Mouse (Mus musculus): Measurements from ENCODE around the gene Sgsm2.
"Not testable (repeated sequence)": the region's sequence is repeated elsewhere in the genome, so short reads cannot be mapped to it uniquely, and the experiment has no call there.

Gene Sgsm2

DNA sequence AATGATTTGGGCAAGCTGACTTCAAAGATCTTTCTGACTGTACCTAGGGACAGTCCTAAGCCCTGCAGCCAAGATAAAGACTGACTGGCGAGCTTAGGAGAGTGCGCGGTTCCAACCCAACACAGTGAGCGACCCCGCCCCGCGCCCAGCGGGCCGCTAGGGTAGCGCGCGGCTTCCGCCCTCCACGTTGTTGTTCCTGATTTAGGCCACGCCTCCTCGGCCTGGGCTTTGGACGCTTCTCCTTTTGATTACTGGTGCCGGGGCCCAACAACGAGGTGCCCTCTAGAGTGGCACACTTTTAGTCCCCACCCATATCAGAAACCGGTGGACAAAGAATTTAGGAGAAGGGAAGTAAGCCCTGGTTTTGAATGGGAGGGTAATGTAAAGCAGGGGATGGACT lies 67.0 kb downstream of the Sgsm2 start:
- in situ Hi-C loops (cut with MboI, MseI): loop anchor here (5.0 kb wide), 1 partner anchor 58 kb away; the partner anchor contains the start of gene Mettl16

GRCm38 (mm10) chr11:74828965-74829550 lies 67.8 kb downstream of the Sgsm2 start:
- in situ Hi-C loops (cut with MboI, MseI): loop anchor here (5.0 kb wide), 1 partner anchor 57 kb away; the partner anchor contains the start of gene Mettl16

DNA sequence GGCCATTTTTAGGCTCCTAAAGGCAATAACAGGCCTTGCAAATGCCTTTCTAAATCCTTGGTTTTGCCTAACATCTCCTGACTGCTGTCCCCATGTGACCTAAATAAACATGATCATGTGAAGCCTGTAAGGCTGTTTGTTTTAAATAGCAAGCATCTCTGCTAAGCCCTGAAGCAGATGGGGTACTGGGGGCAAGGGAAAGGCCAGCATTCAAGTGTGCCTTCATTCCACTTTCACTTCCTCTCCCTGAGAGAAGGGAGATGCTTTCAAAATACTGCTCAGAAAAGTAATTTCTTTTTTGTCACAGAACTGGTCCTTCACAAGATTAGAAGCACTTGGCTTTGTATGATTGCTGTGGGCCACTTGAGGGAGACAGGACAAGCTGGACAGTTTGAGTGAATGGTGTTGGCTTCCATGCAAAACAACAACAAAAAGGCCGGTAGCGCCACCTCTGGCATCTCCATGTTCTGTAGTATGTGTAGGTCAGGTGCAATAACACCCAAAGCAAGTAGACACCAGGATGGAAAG lies 68.4 kb downstream of the Sgsm2 start:
- in situ Hi-C loops (cut with MboI, MseI): loop anchor here (5.0 kb wide), 1 partner anchor 56 kb away; the partner anchor contains the start of gene Mettl16

GRCm38 (mm10) chr11:74827791-74828403 lies 69.0 kb downstream of the Sgsm2 start:
- in situ Hi-C loops (cut with MboI, MseI): loop anchor here (5.0 kb wide), 1 partner anchor 56 kb away; the partner anchor contains the start of gene Mettl16

GRCm38 (mm10) chr11:74826702-74827101 lies 70.2 kb downstream of the Sgsm2 start:
- in situ Hi-C loops (cut with MboI, MseI): loop anchor here (5.0 kb wide), 1 partner anchor 54 kb away; the partner anchor contains the start of gene Mettl16

DNA sequence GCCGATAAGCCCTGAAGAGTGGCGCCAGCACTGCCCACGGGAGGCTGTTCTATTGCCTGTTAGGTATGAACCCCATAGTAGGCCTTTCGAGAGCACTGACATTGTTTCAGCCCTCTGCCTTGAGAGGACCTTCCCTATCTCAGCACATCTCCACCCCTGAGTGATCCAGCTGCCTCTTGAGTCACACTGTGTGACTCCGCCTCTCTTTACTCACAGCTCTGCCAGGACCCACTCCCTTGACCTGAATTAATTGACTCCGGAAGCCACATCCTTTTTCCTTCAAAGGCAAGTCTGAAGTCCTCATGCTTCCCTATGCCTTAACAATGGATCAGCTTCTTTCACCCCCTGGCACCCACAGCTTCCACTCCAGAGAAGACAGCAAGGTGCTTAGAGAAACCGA lies 70.7 kb downstream of the Sgsm2 start:
- in situ Hi-C loops (cut with MboI, MseI): loop anchor here (5.0 kb wide), 1 partner anchor 54 kb away; the partner anchor contains the start of gene Mettl16

- in situ Hi-C loops (cut with MboI, MseI): no loop called here
These were observed 74.0 kb downstream of the Sgsm2 start for GRCm38 (mm10) chr11:74822746-74823440.

DNA sequence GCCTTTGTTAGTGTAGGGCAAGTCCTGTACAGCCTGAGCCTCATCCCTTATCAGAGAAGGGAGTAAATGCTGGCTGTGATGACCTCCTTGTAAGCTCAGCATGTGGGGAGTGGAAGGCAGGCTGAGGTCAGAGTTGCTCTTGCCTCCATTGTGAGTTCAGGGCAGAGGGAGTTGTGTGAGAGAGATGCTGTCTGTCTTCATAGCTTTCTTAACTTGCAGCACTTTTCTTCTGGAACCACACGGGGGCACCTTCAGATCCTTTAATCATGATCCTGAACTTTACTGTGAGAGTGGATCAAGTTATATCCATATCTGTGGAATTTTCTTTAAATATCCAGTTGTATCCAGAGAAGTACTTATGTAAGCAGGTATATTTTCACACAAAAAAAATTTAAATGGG lies 75.4 kb downstream of the Sgsm2 start:
- in situ Hi-C loops (cut with MboI, MseI): no loop called here

DNA sequence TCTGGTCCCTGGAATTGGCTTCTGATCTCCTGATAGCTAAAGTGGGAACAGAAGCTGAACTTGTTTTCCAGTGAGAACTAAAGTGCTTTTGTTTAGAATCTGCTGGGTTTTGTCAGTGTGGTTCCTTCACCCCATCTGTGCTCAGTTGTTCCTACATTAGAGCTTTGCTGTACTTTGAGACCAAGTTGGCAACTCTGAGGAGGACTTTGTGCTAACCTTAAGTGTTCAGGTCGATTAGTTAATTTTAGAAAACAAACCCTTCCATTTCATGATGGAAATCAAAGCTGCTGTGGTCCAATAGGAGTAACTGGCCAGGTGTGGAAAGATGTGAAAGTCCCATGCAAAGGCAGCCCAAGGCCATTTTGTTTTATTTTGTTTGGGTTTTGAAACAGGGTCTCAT lies 75.9 kb downstream of the Sgsm2 start:
- in situ Hi-C loops (cut with MboI, MseI): no loop called here

- in situ Hi-C loops (cut with MboI, MseI): no loop called here
These were observed 81.1 kb downstream of the Sgsm2 start for GRCm38 (mm10) chr11:74815795-74816194.

GRCm38 (mm10) chr11:74811538-74811937 lies 85.3 kb downstream of the Sgsm2 start:
- in situ Hi-C loops (cut with MboI, MseI): no loop called here

DNA sequence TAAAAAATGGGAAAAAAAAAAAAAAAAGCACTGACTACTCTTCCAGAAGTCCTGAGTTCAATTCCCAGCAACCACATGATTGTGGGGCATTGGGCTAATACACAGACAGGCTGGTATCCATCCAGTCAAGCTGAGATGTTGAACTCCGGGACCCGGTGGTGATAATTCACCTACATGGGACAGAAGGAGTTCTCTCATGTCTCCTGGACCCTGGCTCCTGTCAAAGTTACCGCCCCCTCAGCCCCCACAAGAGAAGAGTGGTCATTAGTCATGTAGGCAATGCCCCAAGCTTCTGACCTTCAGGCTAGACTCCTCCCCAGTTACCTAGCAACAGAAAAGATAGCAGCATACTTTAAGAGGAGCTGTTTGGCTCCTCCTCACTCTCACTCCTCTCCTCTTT lies 85.8 kb downstream of the Sgsm2 start:
- in situ Hi-C loops (cut with MboI, MseI): not testable (repeated sequence)

- in situ Hi-C loops (cut with MboI, MseI): no loop called here
These were observed 86.7 kb downstream of the Sgsm2 start for GRCm38 (mm10) chr11:74810134-74810533.

- in situ Hi-C loops (cut with MboI, MseI): no loop called here
These were observed 88.5 kb downstream of the Sgsm2 start for GRCm38 (mm10) chr11:74808251-74808853.

DNA sequence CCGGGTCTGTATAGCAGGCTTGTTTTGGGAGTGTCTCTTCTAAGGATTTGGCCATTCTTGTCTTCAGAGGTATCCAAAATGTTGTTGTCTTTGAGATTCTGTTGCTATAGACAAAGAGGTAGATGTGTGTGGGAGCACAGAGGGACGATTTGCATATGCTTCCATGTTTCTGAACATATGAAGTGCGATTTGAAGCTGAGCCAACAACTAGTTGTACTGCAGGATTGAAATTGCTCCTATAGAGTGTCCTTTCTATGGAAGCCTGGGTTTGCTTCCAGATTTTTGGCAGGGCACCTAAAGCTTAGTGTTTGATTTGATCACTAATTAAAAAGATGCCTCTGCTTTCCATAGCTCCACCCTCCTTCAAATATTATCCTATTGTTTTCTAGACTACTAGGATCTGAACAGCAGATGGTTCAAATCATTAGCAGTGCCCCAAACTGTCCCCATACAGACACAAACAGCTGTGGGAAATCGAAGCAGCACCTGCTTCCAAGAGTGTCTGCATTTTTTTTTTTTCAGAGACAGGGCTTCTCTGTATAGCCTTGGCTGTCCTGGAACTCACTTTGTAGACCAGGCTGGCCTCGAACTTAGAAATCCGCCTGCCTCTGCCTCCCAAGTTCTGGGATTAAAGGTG lies 89.5 kb downstream of the Sgsm2 start:
- in situ Hi-C loops (cut with MboI, MseI): no loop called here

GRCm38 (mm10) chr11:74804081-74804627 lies 92.7 kb downstream of the Sgsm2 start:
- in situ Hi-C loops (cut with MboI, MseI): no loop called here

- in situ Hi-C loops (cut with MboI, MseI): no loop called here
These were observed 96.2 kb downstream of the Sgsm2 start for GRCm38 (mm10) chr11:74800658-74801057.

All from T-helper 2 cell (primary cell).